Mouse (Mus musculus) gastrocnemius, postnatal 14 days (tissue): Measurements from ENCODE around the gene Sh3glb2. TPM values are rescaled to one million over a fixed set of nuclear protein-coding genes. Genes with fewer than 3 reads are reported as not detected.

ENCODE experiments used
- microRNA-seq, 2 experiments: library from miRNA; unstranded; fragments of <30 nt; microRNA quantifications; one replicate each; pipeline ENCODE4 v1.2.0; 2021
- total RNA-seq, 2 experiments: library from RNA; stranded (reverse); gene quantifications; 2 replicates each; pipeline ENCODE4 v1.2.3; 2021

Sh3glb2 gene
- total RNA-seq, 2 experiments from 2014 or later = 23.2 to 28.1 TPM

Small RNAs within 50 kb of the gene (microRNA-seq; reads per million reads assigned to microRNA genes)
- 0 reads per million in 2 experiments for gene Gm47292

Other genes starting within 250 kb of the Sh3glb2 start
- gene Zer1, start 234.8 kb downstream of the Sh3glb2 start, total RNA-seq = 10 to 100 TPM; 17.7 to 20.6 TPM
- gene Tbc1d13, start 225.6 kb downstream of the Sh3glb2 start, total RNA-seq = 10 to 100 TPM; 12.0 to 13.7 TPM
- 10 to 100 TPM; 44.4 to 49.4 TPM for gene Endog, start 187.8 kb downstream of the Sh3glb2 start, total RNA-seq
- gene Spout1, start 180.9 kb downstream of the Sh3glb2 start, total RNA-seq = 1 to 10 TPM; 5.9 to 6.1 TPM
- gene Kyat1, start 153.5 kb downstream of the Sh3glb2 start, total RNA-seq = 10 to 100 TPM; 20.4 to 23.4 TPM
- gene Lrrc8a, start 121.6 kb downstream of the Sh3glb2 start, total RNA-seq = 10 to 100 TPM; 19.3 to 30.1 TPM
- 1 to 10 TPM in 1 of 2 experiments, under 1 TPM in 1; 0.59 to 1.7 TPM for gene Gm28035, start 118.8 kb downstream of the Sh3glb2 start, total RNA-seq
- 10 to 100 TPM; 11.0 to 14.3 TPM for gene Phyhd1, start 93.1 kb downstream of the Sh3glb2 start, total RNA-seq
- under 1 TPM in 1 of 2 experiments, not detected in 1; 0.90 TPM for gene Gm28038, start 78.3 kb downstream of the Sh3glb2 start, total RNA-seq
- 10 to 100 TPM; 18.8 to 18.9 TPM for gene Dolk, start 73.0 kb downstream of the Sh3glb2 start, total RNA-seq
- gene Nup188, start 72.9 kb downstream of the Sh3glb2 start, total RNA-seq = 10 to 100 TPM; 10.5 to 13.1 TPM
- gene Miga2, start 4.9 kb upstream of the Sh3glb2 start, total RNA-seq = 10 to 100 TPM; 16.3 to 16.8 TPM
- 1 to 10 TPM; 7.0 to 7.3 TPM for gene Dolpp1, start 32.9 kb upstream of the Sh3glb2 start, total RNA-seq
- gene Crat, start 56.5 kb upstream of the Sh3glb2 start, total RNA-seq = 100 to 1,000 TPM; 251 to 325 TPM
- 10 to 100 TPM; 71.1 to 80.7 TPM for gene Ptpa, start 56.7 kb upstream of the Sh3glb2 start, total RNA-seq
- 1 to 10 TPM; 3.5 to 4.2 TPM for gene Ier5l, start 114.9 kb upstream of the Sh3glb2 start, total RNA-seq
- 1 to 10 TPM; 5.0 to 5.9 TPM for gene Cstad, start 235.7 kb upstream of the Sh3glb2 start, total RNA-seq